Mouse (Mus musculus) ES-Bruce4 (cell line): ENCODE results near the gene Plau.

ENCODE experiments used
- CTCF ChIP-seq: IDR thresholded peaks from one replicate; pipeline ENCODE4 v1.8.1; 2011; ENCODE audit warnings: low read depth, low read length
- EP300 ChIP-seq: IDR thresholded peaks from 2 replicates; pipeline ENCODE4 v1.6.1; 2011; ENCODE audit warnings: low read depth, low read length; ENCODE audit not compliant: insufficient read depth
- POLR2A ChIP-seq: IDR thresholded peaks from one replicate; pipeline ENCODE4 v1.8.1; 2011; ENCODE audit warnings: low read length; ENCODE audit not compliant: insufficient read depth

DNA sequence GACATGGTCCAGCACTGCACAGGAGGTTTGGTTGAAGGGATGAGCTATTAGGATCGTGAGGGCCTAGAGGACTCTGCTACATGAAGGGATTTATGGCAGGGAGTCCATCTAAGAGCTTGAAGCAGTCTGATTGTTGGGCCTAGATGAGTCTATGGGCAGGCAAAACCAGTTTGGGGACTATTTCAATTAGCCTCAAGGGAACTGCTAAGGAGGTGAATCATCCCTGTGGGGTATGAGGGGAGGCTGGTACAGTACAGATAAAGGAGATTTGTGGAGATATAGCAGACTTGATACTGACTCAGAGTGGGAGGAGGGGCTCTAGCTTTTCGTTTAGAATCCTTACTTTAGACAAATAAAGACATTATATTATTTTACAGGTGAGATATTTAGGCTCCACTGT is 14.0 kb downstream of the Plau start:
- TF ChIP-seq CTCF (no peak), EP300 (no peak), POLR2A (no peak)
